Mouse (Mus musculus) liver, embryonic 14.5 days (tissue): ENCODE measurements at regions not wholly inside any gene's neighbourhood (a gene's known extent, or its start where the extent isn't known, plus 50 kb on each side); places are given as distances from the start of the nearest gene placed in this dataset.

Experiments
- CTCF ChIP-seq: IDR thresholded peaks from 2 replicates; pipeline ENCODE4 v1.5.1; 2016; ENCODE audit warnings: antibody characterized with exemption, low read depth, control low read depth
- EP300 ChIP-seq: IDR thresholded peaks from 2 replicates; pipeline ENCODE4 v1.6.1; 2016; ENCODE audit warnings: antibody characterized with exemption, low read depth

- no peak for TF ChIP-seq CTCF
- no peak for TF ChIP-seq EP300
Observed at GRCm38 (mm10) chr1:185120416-185120815, 83.5 kb upstream of the Rab3gap2 start.
